Mouse (Mus musculus) 416B (cell line): Measurements from ENCODE around the gene Bak1.

Experiments used
- DNase-seq: peaks from one replicate; pipeline ENCODE4 v3.0.0; 2011; ENCODE audit warnings: low read depth

Bak1 gene

DNA sequence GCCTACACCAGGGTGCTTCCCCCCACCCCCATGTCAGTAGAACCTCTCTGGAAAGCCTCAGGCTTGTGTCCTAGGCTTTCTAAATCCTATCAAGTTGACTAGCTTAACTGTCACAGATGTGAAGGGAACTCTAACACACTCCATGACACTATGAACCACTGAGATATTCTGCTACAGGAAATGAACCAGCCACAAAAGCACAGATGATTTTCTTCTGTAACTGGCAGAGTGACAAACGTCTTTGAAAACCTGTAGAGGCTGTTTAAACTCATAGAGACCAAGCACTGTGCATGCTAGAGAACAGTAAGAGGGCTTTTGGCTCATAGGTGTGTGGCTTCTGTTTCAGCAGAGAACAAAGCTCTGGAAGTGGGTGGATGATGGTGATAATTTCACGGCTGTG is 47.8 kb downstream of the Bak1 start:
- peak; percentile 70 for DNase-seq

DNA sequence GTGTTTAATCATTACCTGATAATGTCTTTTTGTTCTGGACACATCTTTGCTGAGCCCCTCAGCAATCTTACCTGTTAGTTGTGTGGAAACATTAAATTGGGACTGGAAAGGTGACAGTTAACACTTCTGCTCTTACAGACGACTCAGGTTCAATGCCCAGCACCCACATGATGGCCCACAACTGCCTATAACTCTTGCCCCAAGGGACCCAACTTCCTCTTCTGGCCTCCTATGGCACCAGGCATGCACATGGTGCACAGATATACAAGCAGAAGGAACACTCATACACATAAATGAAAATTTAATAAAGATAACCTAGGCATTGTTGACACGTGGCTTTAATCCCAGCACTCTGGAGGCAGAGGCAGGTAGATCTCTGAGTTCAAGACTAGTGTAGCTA is 49.4 kb downstream of the Bak1 start:
- no peak for DNase-seq

DNA sequence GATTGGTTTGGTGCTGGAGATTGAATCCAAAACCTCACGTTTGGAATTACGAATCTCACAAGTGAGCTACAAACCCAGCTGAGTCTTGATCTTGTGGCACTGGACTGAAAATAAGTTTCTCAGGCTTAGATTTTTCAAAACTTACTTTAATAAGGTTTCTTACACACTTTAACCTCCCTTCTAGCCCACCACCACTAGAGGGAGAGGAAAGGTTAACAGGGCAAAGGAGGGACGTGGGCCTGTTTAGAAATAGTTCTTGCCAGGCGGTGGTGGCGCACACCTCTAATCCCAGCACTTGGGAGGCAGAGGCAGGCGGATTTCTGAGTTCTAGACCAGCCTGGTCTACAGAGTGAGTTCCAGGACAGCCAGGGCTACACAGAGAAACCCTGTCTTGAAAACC is 51.5 kb downstream of the Bak1 start:
- peak; percentile 49 for DNase-seq

- DNase-seq: peak; percentile 55
Measured at GRCm38 (mm10) chr17:26975415-26975814, 53.4 kb downstream of the Bak1 start.

- DNase-seq: no peak
Measured at GRCm38 (mm10) chr17:26974547-26974946, 54.3 kb downstream of the Bak1 start.

DNA sequence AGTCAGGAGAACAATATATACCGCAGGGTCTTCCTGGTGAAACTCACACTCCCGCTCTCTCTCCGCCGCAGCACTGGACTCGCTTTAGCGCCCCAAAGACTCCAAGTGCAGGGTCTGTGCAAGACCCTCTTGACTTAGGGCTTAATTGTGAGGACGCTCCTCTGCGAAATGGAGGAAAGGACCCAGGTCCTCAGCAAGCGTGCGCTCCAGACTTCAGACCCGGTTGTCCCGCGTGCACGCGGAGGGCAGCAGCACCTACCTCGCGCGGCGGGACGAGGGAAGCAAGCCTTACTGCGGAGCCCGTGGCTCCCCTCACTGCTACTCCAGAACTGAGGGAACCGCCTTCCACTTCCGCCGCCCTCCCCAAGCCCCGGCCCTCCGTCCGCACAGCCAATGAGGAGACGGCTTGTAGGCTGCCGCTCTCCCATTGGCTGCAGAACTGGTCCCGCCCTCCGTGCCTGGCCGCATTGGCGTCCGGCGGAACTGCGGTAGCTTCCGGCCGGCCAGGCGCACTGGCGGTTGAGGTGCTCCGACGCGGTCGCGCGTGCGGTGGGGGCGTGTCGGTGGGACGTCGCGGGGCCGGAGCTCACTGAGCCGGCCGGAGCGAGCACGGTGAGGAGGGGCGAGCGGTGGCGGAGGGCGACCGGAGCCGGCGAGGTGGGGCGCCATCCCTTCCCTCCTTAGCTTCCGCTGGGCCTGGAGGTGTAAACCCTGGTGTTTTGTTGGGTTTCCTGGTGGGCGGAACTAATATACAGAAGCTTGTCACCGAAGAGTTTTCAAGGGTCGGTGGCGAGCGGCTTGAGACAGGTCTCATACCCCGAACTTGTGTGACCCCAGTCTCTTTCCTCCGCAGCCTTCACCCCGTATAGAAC is 55.9 kb downstream of the Bak1 start, which contains the start of gene Zbtb9:
Gene Zbtb9, plus strand, starts transcription at position 465 of the 872 bp plus-strand sequence.
- DNase-seq: peak; percentile 96

GRCm38 (mm10) chr17:26972107-26972506 is 56.7 kb downstream of the Bak1 start:
- no peak for DNase-seq

GRCm38 (mm10) chr17:26971247-26971905 is 57.4 kb downstream of the Bak1 start:
- no peak for DNase-seq

DNA sequence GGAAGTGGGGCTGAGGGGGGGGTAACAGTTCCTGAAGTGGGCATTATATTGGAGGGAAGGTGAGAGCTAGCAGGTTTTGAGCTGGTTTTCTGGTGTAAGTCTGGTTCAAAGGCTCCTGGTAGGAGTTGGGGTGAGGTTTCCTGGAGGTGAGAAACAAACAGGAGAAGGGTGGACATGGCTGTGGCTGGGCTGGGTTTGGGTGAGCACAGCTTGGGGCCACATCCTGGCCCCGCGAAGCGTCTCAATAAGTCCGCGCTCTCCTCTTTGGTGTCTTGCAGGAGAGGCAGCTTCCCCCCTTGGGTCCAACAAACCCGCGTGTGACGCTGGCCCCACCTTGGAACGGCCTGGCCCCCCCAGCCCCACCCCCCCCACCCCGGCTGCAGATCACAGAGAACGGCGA is 58.6 kb downstream of the Bak1 start:
- DNase-seq: no peak
